Mouse (Mus musculus) thymus, postnatal 0 days (tissue): Measurements from ENCODE around the gene Slc35g1. TPM values are rescaled to one million over a fixed set of nuclear protein-coding genes. Genes with fewer than 3 reads are reported as not detected.
A peak's percentile ranks its signal among the peaks of the same experiment; 100 is the strongest.

Experiments used
- DNase-seq: peaks from one replicate; pipeline ENCODE4 v3.0.0-alpha.2; 2015; ENCODE audit warnings: low spot score
- polyA plus RNA-seq: library from polyadenylated mRNA; unstranded; fragments of >200 nt; fragmentation: Nextera tagmentation; extraction: Ambion mirVana; gene quantifications from 2 replicates; pipeline ENCODE4 v1.2.1, GENCODE M21; 2015

Slc35g1 gene
- polyA plus RNA-seq, 1 experiment from 2014 or later = 3.7 TPM

- no peak for DNase-seq
These were observed 7.9 kb upstream of the Slc35g1 start for GRCm38 (mm10) chr19:38387835-38388234.

DNA sequence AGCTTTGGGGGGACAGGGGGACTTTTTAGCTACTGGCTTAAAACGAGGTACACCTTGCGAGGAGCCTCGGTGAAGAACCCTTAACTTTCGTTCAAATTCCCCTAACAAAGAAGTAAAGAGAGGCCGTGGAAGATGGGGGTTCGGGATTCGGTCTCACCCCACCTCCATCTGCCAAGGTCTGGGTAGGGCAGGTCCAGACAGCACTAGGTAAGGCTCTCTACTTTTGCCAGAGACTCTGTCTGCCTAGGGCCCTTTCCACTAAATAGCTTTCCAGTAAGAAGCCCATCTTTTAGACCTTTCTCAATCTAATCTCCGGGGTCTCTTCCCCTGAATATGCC lies 822 bp downstream of the Slc35g1 start:
- DNase-seq = no peak

DNA sequence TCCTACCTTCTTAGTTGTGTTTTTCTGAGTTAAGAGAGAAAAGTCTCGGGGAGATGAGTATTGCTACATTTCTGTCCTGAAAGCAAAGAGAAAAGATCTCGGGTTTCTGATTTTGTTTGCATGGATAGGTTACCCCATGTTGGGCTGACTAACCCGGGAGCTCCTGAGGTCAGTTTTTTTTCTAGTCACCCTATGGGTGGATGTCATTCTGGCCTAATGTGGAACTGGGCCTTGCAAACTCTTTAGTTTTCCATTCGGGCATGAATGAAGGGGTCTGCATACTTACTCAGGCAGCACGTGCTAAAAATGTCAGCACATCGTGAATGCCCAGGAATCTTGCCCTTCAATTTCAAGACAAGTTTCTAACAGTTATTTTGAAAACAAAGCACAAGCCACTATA lies 1.2 kb downstream of the Slc35g1 start:
- no peak for DNase-seq

DNA sequence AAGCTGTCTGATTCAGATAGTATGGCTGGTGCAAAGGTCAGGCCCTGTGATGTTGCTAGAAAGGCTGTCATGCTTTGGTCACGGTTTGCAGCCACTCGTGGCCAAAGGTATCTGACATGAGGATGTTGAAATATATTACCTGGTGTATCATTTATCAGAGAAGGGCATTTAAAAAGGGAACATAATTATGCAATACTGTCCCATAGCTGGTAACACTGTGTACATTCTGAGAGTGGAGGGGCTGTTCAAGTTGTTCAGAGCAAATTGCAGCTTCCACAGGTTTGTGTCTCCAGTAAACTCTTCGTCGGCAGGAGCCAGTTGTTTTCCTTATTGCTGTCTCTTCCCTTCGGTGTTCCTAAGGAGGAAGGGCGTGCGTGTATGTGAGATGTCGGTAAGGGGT lies 3.2 kb downstream of the Slc35g1 start:
- no peak for DNase-seq

DNA sequence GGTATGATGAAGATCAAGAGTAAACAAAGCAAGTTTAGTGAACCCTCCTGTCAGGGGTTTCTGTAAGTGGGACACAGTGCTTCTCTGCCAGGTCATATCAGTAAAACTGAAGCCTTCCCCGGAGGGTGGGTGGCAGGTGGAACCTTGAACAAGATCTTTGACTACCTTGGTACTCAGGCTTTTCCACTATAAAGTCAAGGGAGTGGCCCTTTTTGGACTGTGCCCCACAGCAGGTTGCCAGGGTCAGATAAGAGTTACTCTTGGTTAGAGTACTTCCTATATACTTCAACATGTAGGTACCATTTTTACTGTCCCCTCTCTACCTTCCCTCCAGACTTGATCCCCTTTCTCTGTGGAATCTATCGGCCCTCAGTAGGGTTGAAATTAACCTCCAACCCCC lies 5.1 kb downstream of the Slc35g1 start:
- DNase-seq = no peak

- DNase-seq = peak; percentile 13
These were observed 5.6 kb downstream of the Slc35g1 start for GRCm38 (mm10) chr19:38401416-38401815.

DNA sequence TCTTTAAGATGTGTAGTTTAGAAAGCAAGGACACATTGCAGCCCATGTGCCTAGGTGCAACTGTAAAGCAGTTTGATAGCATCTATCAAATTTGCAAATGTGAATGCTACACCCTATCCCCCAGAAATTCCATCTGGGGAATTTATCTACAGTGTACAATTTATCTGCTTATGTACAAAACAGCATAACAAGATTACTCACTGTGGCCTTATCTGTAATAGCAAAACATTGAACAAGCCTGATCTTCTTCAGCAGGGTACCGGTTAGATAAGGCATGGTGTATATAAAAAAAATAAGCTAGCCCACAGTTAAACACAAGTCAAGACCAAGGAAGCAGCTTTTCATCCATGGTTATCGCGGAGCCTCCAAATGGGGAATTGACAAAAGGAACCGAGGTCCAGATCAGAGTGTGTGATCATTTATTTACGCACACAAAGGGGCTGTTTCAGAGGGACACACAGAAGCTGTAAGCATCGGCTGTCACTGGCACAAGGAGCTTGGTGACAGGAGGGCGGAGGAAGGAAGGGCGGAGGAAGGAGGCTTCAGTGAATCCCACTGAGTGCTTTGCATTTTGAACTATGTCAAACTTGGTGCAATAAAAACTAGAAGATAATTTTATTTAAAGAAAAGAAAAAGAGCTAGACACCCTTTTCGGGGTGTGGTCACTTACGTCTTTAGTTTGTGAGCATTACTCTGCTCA lies 14.7 kb downstream of the Slc35g1 start:
- DNase-seq = no peak

DNA sequence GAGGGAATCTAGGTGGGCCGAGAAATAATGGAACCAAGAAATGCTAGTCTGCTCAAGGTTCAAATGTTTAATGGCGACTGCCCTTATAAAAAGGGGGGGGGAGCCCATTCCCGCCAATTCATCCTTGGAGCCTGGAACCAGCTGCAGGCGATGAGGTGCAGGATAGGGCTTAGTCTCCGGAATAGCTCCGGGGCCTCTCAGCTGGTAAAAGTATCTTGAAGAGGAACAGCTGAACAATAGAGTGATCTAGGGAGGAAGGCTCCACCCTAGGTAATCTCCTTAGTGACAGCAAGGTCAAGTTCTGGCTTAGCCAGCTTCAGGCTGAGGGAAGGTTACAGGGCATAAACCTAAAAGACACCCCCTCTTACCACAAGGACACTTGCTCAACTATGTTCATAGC lies 18.1 kb downstream of the Slc35g1 start:
- no peak for DNase-seq

- no peak for DNase-seq
These were observed 23.1 kb downstream of the Slc35g1 start for GRCm38 (mm10) chr19:38418819-38419423.

- DNase-seq = no peak
These were observed 25.0 kb downstream of the Slc35g1 start for GRCm38 (mm10) chr19:38420751-38421295.

- no peak for DNase-seq
These were observed 25.7 kb downstream of the Slc35g1 start for GRCm38 (mm10) chr19:38421436-38421835.

DNA sequence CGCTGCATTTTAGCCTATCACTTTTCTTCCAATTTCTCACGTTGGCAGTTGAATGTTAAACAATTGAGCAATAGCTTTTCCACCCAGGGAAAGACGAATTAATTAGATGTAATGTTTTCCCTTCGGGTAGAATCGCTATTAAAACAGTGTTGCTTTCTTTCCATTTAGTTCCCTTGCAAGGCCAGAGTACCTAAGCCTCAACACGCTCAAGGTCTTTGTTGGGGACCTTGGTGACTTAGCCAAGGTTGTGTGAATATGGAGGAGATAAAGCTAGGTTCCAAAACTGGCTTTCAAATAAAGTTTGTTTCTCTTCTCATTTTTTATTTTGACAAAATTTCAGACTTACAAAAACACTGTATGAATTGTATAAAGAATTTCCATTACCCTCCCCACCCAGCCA lies 27.1 kb downstream of the Slc35g1 start:
- no peak for DNase-seq

DNA sequence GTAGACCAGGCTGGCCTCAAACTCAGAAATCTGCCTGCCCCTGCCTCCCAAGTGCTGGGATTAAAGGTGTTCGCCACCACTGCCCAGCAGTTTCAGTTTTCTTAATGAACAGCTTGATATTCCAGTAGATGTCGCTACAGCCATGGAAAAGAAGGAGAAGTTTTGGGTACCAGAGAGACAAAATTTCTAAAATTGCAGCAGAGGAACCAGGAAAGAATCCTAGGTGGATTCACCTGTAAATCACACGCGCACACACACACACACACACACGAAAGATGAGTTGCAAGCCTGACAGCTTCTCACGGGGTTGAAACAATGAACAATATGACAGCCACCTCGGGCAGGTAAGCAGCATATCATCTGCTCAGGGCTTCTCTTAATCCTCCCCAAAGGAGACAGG lies 28.1 kb downstream of the Slc35g1 start:
- DNase-seq = peak; percentile 10

DNA sequence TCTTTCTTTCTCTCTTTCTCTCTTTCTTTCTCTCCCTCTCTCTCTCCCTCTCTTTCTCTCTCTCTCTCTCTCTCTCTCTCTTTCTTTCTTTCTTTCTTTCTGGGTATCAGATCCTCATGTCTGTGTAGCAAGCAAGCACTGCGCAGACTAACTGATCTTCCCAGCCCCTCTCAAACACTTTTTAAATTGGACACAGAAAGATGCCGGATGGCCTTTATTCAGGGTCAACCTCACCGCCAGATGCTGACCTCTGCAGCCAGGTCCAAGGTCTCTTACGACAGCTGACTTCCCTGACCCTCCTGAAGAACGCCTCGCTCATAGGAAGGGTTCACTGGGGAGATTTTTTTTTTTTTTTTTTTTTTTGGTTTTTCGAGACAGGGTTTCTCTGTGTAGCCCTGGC lies 28.8 kb downstream of the Slc35g1 start:
- DNase-seq = no peak

DNA sequence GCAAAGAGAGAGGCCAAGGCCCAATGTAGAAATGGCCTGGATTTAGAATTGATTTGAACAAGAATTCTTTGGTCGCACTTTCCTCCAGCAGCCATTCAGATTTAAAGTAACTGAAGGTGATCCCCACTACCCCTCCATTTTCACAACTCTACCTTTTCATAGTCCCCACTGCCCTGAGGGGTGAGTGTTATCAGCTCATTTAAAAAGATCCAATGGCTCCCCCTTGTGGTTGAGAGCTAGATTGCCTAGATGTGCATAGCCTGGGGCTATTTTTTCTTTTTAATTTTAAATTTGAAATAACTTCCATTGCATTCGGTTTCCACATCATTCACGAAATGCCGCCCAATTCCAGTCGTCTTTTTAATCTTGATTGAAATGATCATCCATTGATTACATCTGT lies 33.5 kb downstream of the Slc35g1 start:
- peak; percentile 35 for DNase-seq

GRCm38 (mm10) chr19:38430475-38430874 lies 34.7 kb downstream of the Slc35g1 start:
- no peak for DNase-seq

DNA sequence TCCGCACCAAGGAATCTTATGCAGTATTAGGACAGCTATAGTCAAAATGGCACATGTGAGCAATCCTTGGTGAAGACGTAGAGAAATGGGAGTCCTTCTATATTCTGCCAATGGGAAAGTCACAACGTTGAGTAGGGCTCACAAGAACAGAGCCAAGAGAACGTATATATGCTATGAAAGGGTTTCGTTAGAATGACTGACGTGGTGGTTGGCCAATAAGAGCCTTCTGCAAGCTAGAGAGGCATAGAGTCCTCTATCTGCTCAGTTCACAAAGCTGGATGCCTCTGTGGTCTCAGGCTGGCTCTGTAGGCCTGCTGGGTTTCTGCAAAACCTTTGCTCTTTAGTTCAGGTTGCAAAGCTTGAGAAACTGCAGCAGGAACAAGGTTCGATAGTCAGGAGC lies 35.5 kb downstream of the Slc35g1 start:
- no peak for DNase-seq

DNA sequence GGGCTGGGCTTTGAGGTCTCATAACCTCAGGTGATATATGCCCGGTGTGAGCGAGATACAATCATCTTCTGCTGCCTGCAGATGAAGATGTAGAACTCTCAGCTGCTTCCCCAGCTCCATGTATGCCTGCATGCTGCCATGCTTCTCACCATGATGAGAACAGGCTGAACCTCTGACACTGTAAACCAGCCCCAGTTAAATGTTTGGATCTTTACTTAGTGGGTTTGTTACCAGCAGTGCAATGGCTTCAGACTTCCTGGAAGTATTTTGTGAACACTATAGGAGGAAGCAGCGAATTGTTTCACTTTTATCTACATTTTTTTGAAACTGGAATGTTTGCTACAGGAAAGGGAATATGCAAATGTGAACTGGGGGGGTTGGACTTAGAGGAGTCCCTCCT lies 36.2 kb downstream of the Slc35g1 start:
- DNase-seq = no peak

GRCm38 (mm10) chr19:38433381-38433780 lies 37.6 kb downstream of the Slc35g1 start:
- DNase-seq = no peak

- DNase-seq = no peak
These were observed 39.4 kb downstream of the Slc35g1 start for GRCm38 (mm10) chr19:38435221-38435620.

DNA sequence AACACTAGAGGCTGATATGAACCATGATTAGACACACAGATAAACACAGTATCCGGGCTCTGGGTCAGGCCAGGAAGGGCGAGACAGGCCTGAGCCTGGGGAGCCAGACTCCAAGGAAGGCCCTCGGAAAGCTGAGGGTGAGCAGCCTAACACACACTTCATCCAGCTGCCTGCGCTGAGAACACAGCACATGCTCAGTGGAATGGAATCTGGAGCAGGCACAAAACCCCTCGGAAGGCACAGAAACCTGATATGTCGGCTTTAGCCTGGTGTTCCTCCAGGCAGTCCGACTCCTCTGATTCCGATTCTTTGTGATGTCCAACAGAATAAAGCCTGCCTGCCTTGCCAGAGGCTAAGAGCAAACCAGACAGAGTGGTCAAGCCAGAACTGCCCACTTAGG lies 46.1 kb downstream of the Slc35g1 start:
- DNase-seq = no peak

DNA sequence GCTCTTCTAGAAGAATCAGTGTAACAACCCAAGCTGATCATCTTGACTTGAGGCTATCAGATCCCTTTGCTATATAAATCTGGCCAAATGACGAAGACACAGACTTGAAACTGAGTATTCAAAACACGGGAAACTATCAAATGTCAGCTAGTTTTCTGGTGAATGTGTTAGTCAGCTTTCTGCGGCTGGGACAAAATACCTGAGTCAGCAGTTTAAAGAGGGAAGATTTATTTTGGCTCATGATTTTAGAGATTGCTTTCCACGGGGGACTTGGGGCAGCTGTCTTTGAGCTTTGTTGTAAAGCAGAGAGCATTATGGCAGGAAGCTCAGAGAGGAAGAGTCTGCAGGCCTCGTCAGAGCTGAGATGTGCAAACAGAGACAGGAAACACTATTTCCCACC lies 50.0 kb downstream of the Slc35g1 start:
- DNase-seq = no peak
